Mouse (Mus musculus) heart, embryonic 10.5 days (tissue): ENCODE results near the gene Cbfa2t3. TPM values are rescaled to one million over a fixed set of nuclear protein-coding genes. Genes with fewer than 3 reads are reported as not detected.

ENCODE experiments used
- DNase-seq: peaks from one replicate; pipeline ENCODE4 v3.0.0-alpha.2; 2017; ENCODE audit warnings: low spot score
- H3K27ac ChIP-seq: fragments of 300-500 bp; sonication (generic); 2 replicates; pipeline ENCODE4 v1.5.1; 2016; ENCODE audit warnings: mild to moderate bottlenecking
- H3K27me3 ChIP-seq: fragments of 300-500 bp; sonication (generic); 2 replicates; pipeline ENCODE4 v1.6.1; 2016; ENCODE audit warnings: mild to moderate bottlenecking; ENCODE audit not compliant: poor library complexity, insufficient read depth, severe bottlenecking
- H3K36me3 ChIP-seq: fragments of 300-500 bp; sonication (generic); 2 replicates; pipeline ENCODE4 v1.6.1; 2016; ENCODE audit warnings: mild to moderate bottlenecking, moderate library complexity
- H3K4me1 ChIP-seq: fragments of 300-500 bp; sonication (generic); 2 replicates; pipeline ENCODE4 v1.6.1; 2016; ENCODE audit warnings: mild to moderate bottlenecking
- H3K4me3 ChIP-seq: fragments of 300-500 bp; sonication (generic); 2 replicates; pipeline ENCODE4 v1.5.1; 2016; ENCODE audit warnings: mild to moderate bottlenecking, moderate library complexity
- H3K9me3 ChIP-seq: fragments of 300-500 bp; sonication (generic); 2 replicates; pipeline ENCODE4 v1.6.1; 2016; ENCODE audit warnings: mild to moderate bottlenecking, moderate library complexity
- WGBS: fragments of 180-500 bp; shearing (Covaris S2); methylation state at CpG from one replicate; pipeline ENCODE4 v1.1.7; 2016; 5-methylcytosine and 5-hydroxymethylcytosine counted together
- polyA plus RNA-seq: library from polyadenylated mRNA; unstranded; fragments of >200 nt; fragmentation: Nextera tagmentation; extraction: Ambion mirVana; gene quantifications from 2 replicates; pipeline ENCODE4 v1.2.1, GENCODE M21; 2016

Gene Cbfa2t3
- polyA plus RNA-seq, 1 experiment from 2014 or later, result 5.5 TPM

- H3K4me1 ChIP-seq, result peaks cover 32% of the 10 kb centered on the region
- WGBS, result 73% methylated on average over 6 of the region's 6 CpGs
- H3K4me3 ChIP-seq, result no peak overlapping the region
- H3K36me3 ChIP-seq, result peaks cover 18% of the 10 kb centered on the region
- peaks cover 13% of the 10 kb centered on the region; the same call in 1 of the 2 replicates for H3K27me3 ChIP-seq
- H3K9me3 ChIP-seq, result no peaks in the 10 kb centered on the region
- DNase-seq, result no peak
- H3K27ac ChIP-seq, result 0 out of 2 replicates have a peak overlapping the region, but pooled peaks have one; percentile 4
Observed at GRCm38 (mm10) chr8:122618660-122619378, 80.1 kb downstream of the Cbfa2t3 start.

- H3K9me3 ChIP-seq, result no peaks in the 10 kb centered on the region
- WGBS, result 32% methylated on average over 6 of the region's 7 CpGs
- no peak for DNase-seq
- peaks cover 32% of the 10 kb centered on the region for H3K4me1 ChIP-seq
- H3K4me3 ChIP-seq, result no peak overlapping the region
- H3K27me3 ChIP-seq, result peaks cover 13% of the 10 kb centered on the region; the same call in 1 of the 2 replicates
- peaks cover 22% of the 10 kb centered on the region for H3K36me3 ChIP-seq
- H3K27ac ChIP-seq, result 0 out of 2 replicates have a peak overlapping the region, but pooled peaks have one; percentile 0
Observed at GRCm38 (mm10) chr8:122617947-122618546, 80.9 kb downstream of the Cbfa2t3 start.

DNA sequence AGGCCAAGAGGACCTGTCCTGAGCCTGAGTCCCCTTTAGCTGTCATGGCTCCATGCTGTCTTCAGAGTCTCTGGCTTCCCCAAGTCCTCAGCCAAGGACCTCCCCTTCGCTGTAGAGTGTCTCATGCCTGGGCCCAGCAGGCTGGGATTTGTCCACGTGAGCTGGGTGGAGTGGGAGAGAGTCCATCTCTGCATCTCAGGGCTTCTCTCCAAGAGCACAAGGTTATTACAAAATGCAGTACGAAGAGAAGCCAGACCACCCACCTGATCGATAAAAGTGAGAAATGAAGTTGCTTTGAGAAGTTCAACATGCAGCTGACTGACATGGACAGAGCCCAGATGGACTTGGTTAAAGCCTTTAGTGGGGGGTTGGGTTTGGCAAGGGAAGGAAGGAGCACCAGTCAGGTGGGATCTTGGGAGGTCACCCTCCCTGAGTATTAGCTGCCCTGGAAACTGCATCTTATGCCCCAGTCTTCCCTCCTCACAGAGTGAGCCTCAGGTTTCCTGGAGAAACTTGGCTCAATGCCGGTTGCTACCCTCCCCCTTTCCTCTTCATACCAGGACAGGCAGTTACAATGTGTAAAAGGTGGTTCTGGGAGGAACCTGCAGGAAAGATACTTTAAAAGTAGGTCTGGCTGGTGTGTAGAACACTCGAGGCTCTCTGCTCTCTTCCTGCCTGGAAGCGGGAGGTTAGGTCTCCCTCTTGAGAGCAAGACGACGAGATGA, 82.6 kb downstream of the Cbfa2t3 start:
- WGBS, result 75% methylated on average over 9 of the region's 9 CpGs
- no peaks in the 10 kb centered on the region for H3K9me3 ChIP-seq
- no peak for DNase-seq
- peaks cover 42% of the 10 kb centered on the region for H3K4me1 ChIP-seq
- peaks cover 3% of the 10 kb centered on the region; the same call in 1 of the 2 replicates for H3K27me3 ChIP-seq
- no peak overlapping the region; the same call in 1 of the 2 replicates for H3K27ac ChIP-seq
- no peak overlapping the region for H3K4me3 ChIP-seq
- peaks cover 22% of the 10 kb centered on the region for H3K36me3 ChIP-seq

GRCm38 (mm10) chr8:122611295-122612133, 87.4 kb downstream of the Cbfa2t3 start, which contains the start of the genes Galns and Trappc2l:
Gene Galns, minus strand, starts transcription at chr8:122611463.
Gene Trappc2l, plus strand, starts transcription at chr8:122611640.
- H3K27ac ChIP-seq, result peak within 1 kb of the TSS; percentile 85
- peaks cover 22% of the 10 kb centered on the region for H3K36me3 ChIP-seq
- H3K4me1 ChIP-seq, result peaks cover 36% of the 10 kb centered on the region
- peak; percentile 99 for DNase-seq
- H3K4me3 ChIP-seq, result peak within 1 kb of the TSS; percentile 69
- under 1% methylated on average over 57 of the region's 57 CpGs for WGBS
- no peaks in the 10 kb centered on the region for H3K9me3 ChIP-seq
- no peaks in the 10 kb centered on the region for H3K27me3 ChIP-seq

- H3K9me3 ChIP-seq, result no peaks in the 10 kb centered on the region
- peak; percentile 81 for DNase-seq
- H3K36me3 ChIP-seq, result peaks cover 20% of the 10 kb centered on the region
- H3K4me1 ChIP-seq, result peaks cover 29% of the 10 kb centered on the region
- WGBS, result 7% methylated on average over 20 of the region's 20 CpGs
- peak overlapping the region; percentile 69 for H3K4me3 ChIP-seq
- H3K27me3 ChIP-seq, result no peaks in the 10 kb centered on the region
- peak overlapping the region; percentile 85 for H3K27ac ChIP-seq
Observed at GRCm38 (mm10) chr8:122610612-122611277, 88.2 kb downstream of the Cbfa2t3 start.

- Histone ChIP-seq H3K4me3 (peak overlapping the region; percentile 69), H3K27ac (no peak overlapping the region), H3K36me3 (peaks cover 15% of the 10 kb centered on the region), H3K4me1 (peaks cover 31% of the 10 kb centered on the region), H3K27me3 (no peaks in the 10 kb centered on the region), H3K9me3 (no peaks in the 10 kb centered on the region)
- no peak for DNase-seq
- WGBS, result 68% methylated on average over 4 of the region's 4 CpGs
Observed at GRCm38 (mm10) chr8:122610209-122610608, 88.7 kb downstream of the Cbfa2t3 start.

- Histone ChIP-seq H3K36me3 (peaks cover 2% of the 10 kb centered on the region; the same call in 1 of the 2 replicates), H3K9me3 (no peaks in the 10 kb centered on the region)
- 90% methylated on average over 11 of the region's 12 CpGs for WGBS
Observed at GRCm38 (mm10) chr8:122606810-122607209, 92.1 kb downstream of the Cbfa2t3 start.

DNA sequence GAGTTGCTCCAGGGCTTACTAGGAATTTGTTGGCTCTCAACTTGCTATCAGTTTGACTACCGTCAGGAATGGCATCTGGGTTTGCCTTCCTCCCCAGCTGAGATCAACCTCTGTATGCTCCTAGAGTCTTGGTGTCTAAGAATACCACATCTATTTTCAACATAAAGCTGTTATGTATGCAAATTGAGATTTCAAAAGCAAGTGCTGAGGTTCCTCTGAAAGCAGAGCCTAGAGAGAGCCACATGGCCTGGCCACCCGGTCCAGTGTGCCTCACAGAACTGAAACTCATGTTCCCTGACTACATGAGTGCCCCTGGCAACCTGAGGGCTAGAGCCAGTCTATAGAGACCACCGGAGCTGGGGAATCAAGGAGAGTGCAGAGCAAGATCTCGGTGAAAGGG, 93.5 kb downstream of the Cbfa2t3 start:
- 62% methylated on average over 4 of the region's 4 CpGs for WGBS
- Histone ChIP-seq H3K36me3 (peaks cover 6% of the 10 kb centered on the region; the same call in 1 of the 2 replicates), H3K27ac (0 out of 2 replicates have a peak overlapping the region, but pooled peaks have one; percentile 42), H3K4me3 (no peak overlapping the region), H3K9me3 (no peaks in the 10 kb centered on the region), H3K4me1 (peaks cover 18% of the 10 kb centered on the region), H3K27me3 (no peaks in the 10 kb centered on the region; the same call in 1 of the 2 replicates)
- DNase-seq, result no peak

More at GRCm38 (mm10) chr8:122606810-122607209, 92.1 kb downstream of the Cbfa2t3 start:
- no peak overlapping the region for H3K27ac ChIP-seq
- H3K4me3 ChIP-seq, result no peak overlapping the region
- peaks cover 28% of the 10 kb centered on the region for H3K4me1 ChIP-seq
- H3K27me3 ChIP-seq, result no peaks in the 10 kb centered on the region; the same call in 1 of the 2 replicates
- DNase-seq, result no peak

DNA sequence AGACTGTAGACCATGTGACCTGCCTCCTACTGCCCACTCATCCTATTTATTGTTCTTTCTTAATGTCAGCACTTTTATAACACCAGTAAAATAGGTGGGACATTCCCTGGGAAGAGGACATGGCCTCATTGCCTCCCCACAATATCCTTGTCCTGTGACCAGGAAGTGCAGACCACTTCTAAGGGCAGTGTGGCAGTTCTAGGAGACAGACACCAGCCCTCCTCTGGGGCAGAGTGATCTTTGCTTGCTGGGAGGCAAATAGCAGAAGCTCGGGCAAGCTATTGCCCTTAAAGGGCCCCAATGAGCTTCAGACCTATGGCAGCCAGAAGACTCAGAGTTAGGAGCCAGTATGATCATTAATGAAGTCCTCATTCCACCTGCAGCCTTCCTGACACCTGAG, 94.3 kb downstream of the Cbfa2t3 start:
- 51% methylated on average over 1 of the region's 1 CpGs for WGBS
- DNase-seq, result no peak
- no peaks in the 10 kb centered on the region for H3K9me3 ChIP-seq
- H3K4me3 ChIP-seq, result no peak overlapping the region
- no peaks in the 10 kb centered on the region; the same call in 1 of the 2 replicates for H3K27me3 ChIP-seq
- H3K27ac ChIP-seq, result no peak overlapping the region
- H3K36me3 ChIP-seq, result peaks cover 13% of the 10 kb centered on the region; the same call in 1 of the 2 replicates
- peaks cover 12% of the 10 kb centered on the region for H3K4me1 ChIP-seq

DNA sequence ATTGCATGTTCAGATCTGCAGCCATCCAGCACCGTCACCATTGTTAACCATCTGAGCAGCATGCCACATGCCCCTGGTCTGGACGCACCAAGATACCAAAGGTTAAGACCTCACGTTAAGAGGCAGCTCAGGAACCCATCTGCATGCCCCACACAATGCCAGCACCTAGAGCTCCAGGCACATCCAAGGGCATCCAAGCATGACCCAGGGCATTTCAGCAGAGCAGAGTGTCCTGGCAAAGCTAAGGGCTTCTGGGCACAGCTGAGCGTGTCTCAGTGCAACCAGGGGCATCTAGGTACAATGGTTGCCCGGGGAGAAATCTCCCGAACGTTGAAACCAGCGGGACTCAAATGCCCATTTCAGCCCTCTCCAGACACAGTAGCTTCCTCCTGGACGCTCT, 98.2 kb downstream of the Cbfa2t3 start:
- no peak for DNase-seq
- H3K4me1 ChIP-seq, result peaks cover 16% of the 10 kb centered on the region
- H3K36me3 ChIP-seq, result peaks cover 29% of the 10 kb centered on the region; the same call in 1 of the 2 replicates
- no peak overlapping the region for H3K27ac ChIP-seq
- no peak overlapping the region for H3K4me3 ChIP-seq
- H3K27me3 ChIP-seq, result no peaks in the 10 kb centered on the region; the same call in 1 of the 2 replicates
- WGBS, result 90% methylated on average over 9 of the region's 9 CpGs
- no peaks in the 10 kb centered on the region for H3K9me3 ChIP-seq

GRCm38 (mm10) chr8:122596031-122596430, 102.9 kb downstream of the Cbfa2t3 start:
- Histone ChIP-seq H3K4me1 (peaks cover 39% of the 10 kb centered on the region), H3K9me3 (no peaks in the 10 kb centered on the region), H3K27ac (0 out of 2 replicates have a peak overlapping the region, but pooled peaks have one; percentile 18), H3K27me3 (no peaks in the 10 kb centered on the region), H3K4me3 (no peak overlapping the region), H3K36me3 (peaks cover 47% of the 10 kb centered on the region; the same call in 1 of the 2 replicates)
- no peak for DNase-seq
- WGBS, result 40% methylated on average over 4 of the region's 4 CpGs
